Mouse (Mus musculus): ENCODE measurements around the gene Olfr301. TPM values are rescaled to one million over a fixed set of nuclear protein-coding genes. Genes with fewer than 3 reads are reported as not detected.

Gene Olfr301
- not detected for total RNA-seq (2023)

DNA sequence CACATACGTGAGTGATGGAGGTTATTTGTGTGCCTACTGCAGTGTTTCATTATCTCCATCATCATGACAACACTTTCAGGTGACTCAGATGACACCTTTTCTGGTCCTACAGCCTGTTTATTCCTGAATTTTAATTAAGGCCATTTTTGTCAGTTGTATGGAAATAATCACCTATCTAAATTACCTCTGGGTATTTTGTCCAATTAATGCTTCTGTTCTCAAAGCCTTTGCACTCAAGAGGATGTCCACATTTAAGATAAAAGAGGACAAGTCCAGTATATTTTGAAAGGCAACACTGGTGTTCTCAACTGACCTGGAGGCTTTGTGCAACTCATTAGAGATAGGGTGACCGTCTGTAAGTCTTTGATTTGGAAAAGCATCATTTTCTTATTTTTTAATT, at the start of gene Olfr301:
Olfr301 (plus strand) TSS at position 301 of the 400 bp plus-strand sequence.

GRCm38 (mm10) chr7:86366828-86367227, 36.8 kb upstream of the Olfr301 start, which contains the start of gene Olfr305:
Olfr305 (minus strand) TSS chr7:86366928.

GRCm38 (mm10) chr7:86386558-86386957, 17.1 kb upstream of the Olfr301 start, which contains the start of gene Olfr304:
Olfr304 (minus strand) TSS chr7:86386658.

GRCm38 (mm10) chr7:86397689-86398088, 6.0 kb upstream of the Olfr301 start, which contains the start of gene Olfr303:
Olfr303 (minus strand) TSS chr7:86397789.

DNA sequence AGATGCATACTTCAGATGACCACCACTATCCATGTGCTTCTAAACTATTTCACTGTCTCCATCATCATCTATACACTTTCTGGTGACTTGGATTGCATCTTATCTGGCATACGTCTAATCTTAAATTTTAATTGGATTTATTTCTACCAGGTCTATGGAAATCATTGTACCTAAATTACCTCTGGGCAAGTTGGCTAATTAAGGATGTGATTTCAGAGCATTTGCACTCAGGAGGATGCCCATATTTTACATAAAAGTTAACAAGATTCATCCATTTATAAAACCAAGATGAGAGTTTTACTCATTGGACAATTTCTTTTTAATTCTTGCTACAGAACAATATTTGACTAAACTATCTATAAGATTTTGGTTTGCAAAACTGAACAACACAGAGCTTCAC, 56.0 kb downstream of the Olfr301 start, which contains the start of gene Olfr299:
Olfr299 (plus strand) TSS at position 301 of the 400 bp plus-strand sequence.

Other genes with a start within 250 kb of the Olfr301 start
- not detected for gene Vmn2r75, start 232.1 kb upstream of the Olfr301 start, total RNA-seq (2023)
- gene Vmn2r76, start 157.5 kb upstream of the Olfr301 start, total RNA-seq (2023): not detected
- not detected for gene Olfr310, start 126.7 kb upstream of the Olfr301 start, total RNA-seq (2023)
- gene Olfr309, start 90.1 kb upstream of the Olfr301 start, total RNA-seq (2023): not detected
- gene Olfr308, start 78.2 kb upstream of the Olfr301 start, total RNA-seq (2023): not detected
- not detected for gene Olfr307, start 66.3 kb upstream of the Olfr301 start, total RNA-seq (2023)
- gene Olfr305, start 36.9 kb upstream of the Olfr301 start, total RNA-seq (2023): not detected
- not detected for gene Olfr304, start 17.2 kb upstream of the Olfr301 start, total RNA-seq (2023)
- gene Olfr303, start 6.1 kb upstream of the Olfr301 start, total RNA-seq (2023): not detected
- gene Olfr299, start 56.1 kb downstream of the Olfr301 start, total RNA-seq (2023): not detected
- not detected for gene Olfr298, start 88.6 kb downstream of the Olfr301 start, total RNA-seq (2023)
- gene Olfr297, start 116.1 kb downstream of the Olfr301 start, total RNA-seq (2023): not detected
- gene Olfr295, start 180.0 kb downstream of the Olfr301 start, total RNA-seq (2023): not detected
- not detected for gene Olfr294, start 212.8 kb downstream of the Olfr301 start, total RNA-seq (2023)
- not detected for gene Olfr293, start 245.2 kb downstream of the Olfr301 start, total RNA-seq (2023)